Mouse (Mus musculus): ENCODE measurements at regions not wholly inside any gene's neighbourhood (a gene's known extent, or its start where the extent isn't known, plus 50 kb on each side); places are given as distances from the start of the nearest gene placed in this dataset.

- peak; percentile 40 for DNase-seq (ENCODE audit: low read depth)
Measured at GRCm38 (mm10) chr7:88544393-88544792, 114.3 kb downstream of the Rab38 start.

GRCm38 (mm10) chr7:88544976-88545654 lies 115.0 kb downstream of the Rab38 start:
- no peak for DNase-seq (ENCODE audit: low read depth)

GRCm38 (mm10) chr7:88575073-88575472 lies 145.0 kb downstream of the Rab38 start:
- no peak for DNase-seq (ENCODE audit: low read depth)

GRCm38 (mm10) chr7:88600781-88601180 lies 170.7 kb downstream of the Rab38 start:
- DNase-seq (ENCODE audit: low read depth), result no peak

Measured in c-Kit-positive CD71-negative TER-119-negative erythroid progenitor cells, embryonic 14.5 days (primary cell).